18 mouse cellular contexts compared by ENCODE assay signal in the genomic region with DNA sequence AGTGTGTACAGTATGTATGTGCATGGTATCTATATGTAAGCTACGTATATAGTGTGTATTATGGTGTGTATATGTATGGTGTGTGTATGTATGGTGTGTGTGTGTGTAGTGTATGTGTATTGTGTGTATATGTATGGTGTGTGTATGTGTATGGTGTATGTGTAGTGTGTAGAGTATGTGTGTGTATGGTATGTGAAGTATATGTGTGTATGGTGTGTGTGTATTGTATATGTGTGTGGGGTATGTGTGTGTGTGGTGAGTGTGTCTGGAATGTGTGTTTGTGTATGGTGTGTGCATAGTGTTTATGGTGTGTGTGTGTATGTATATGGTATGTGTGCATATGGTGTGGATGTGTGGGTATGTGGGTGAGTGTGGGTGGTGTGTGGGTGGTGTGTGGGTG. TPM values are rescaled to one million over a fixed set of nuclear protein-coding genes. Genes with fewer than 3 reads are reported as not detected.
DNase-seq lines count a peak whose midpoint lies in the region; ATAC-seq and TF ChIP-seq lines count a peak whose summit lies in the region.
"Had no signal": no experiment of that assay in that cellular context is flagged by ENCODE, and none has a peak within 500 bp of the region (broad histone marks: within the 10 kb centered on the region; RNA-seq: fewer than 3 reads in every experiment).

No protein-coding gene starts in this region.

- TF ChIP-seq POLR2A in myocyte (IDR thresholded peaks at IDR 0.05; ENCODE audit: insufficient read length, low read depth), result no peak

- 0 out of 2 replicates have a peak, but pooled peaks have one; percentile 44 for ATAC-seq in embryonic facial prominence, embryonic 11.5 days (replicated peaks; ENCODE audit: insufficient number of reproducible peaks, low FRiP score, low TSS enrichment, low read depth)
- ATAC-seq in kidney, embryonic 16.5 days (ENCODE audit: low FRiP score, low TSS enrichment), result no peak
- peak; percentile 25; the same call in 1 of the 2 replicates for ATAC-seq in embryonic facial prominence, embryonic 12.5 days (ENCODE audit: insufficient number of reproducible peaks, insufficient read depth, low FRiP score, low TSS enrichment)
- ATAC-seq: forebrain, embryonic 14.5 days had no signal

- no peaks in the 10 kb centered on the region for H3K9me3 ChIP-seq in embryonic facial prominence, embryonic 11.5 days (replicated peaks; ENCODE audit: control insufficient read depth, low read length)
- no peaks in the 10 kb centered on the region for H3K9me3 ChIP-seq in embryonic facial prominence, embryonic 10.5 days
- H3K9me3 ChIP-seq in kidney, embryonic 16.5 days (ENCODE audit: low read length), result no peaks in the 10 kb centered on the region
- no peaks in the 10 kb centered on the region for H3K9me3 ChIP-seq in embryonic facial prominence, embryonic 12.5 days
- H3K9me3 ChIP-seq: heart, embryonic 10.5 days; kidney, embryonic 15.5 days; liver, embryonic 15.5 days had no signal

- no peak overlapping the region for H3K4me3 ChIP-seq in embryonic facial prominence, embryonic 11.5 days (ENCODE audit: low read depth, low read length)
- H3K4me3 ChIP-seq in embryonic facial prominence, embryonic 10.5 days, result no peak overlapping the region
- H3K4me3 ChIP-seq in kidney, embryonic 16.5 days (ENCODE audit: low read length), result no peak overlapping the region
- H3K4me3 ChIP-seq in embryonic facial prominence, embryonic 12.5 days, result no peak overlapping the region
- no peak overlapping the region for H3K4me3 ChIP-seq in myocyte
- H3K4me3 ChIP-seq in left cerebral cortex, adult 2 months, result no peak overlapping the region
- H3K4me3 ChIP-seq: heart, embryonic 10.5 days; kidney, embryonic 15.5 days; liver, embryonic 15.5 days; megakaryocyte, embryonic 14.5 days had no signal

- no peak overlapping the region for H3K9ac ChIP-seq in embryonic facial prominence, embryonic 11.5 days (replicated peaks; ENCODE audit: low read length)
- H3K9ac ChIP-seq in kidney, embryonic 16.5 days (replicated peaks; ENCODE audit: low read length), result no peak overlapping the region
- no peak overlapping the region for H3K9ac ChIP-seq in embryonic facial prominence, embryonic 12.5 days
- H3K9ac ChIP-seq: kidney, embryonic 15.5 days; liver, embryonic 15.5 days had no signal

- H3K27ac ChIP-seq in embryonic facial prominence, embryonic 11.5 days (replicated peaks; ENCODE audit: low read depth, low read length), result no peak overlapping the region
- H3K27ac ChIP-seq in embryonic facial prominence, embryonic 10.5 days (replicated peaks), result no peak overlapping the region
- H3K27ac ChIP-seq in kidney, embryonic 16.5 days (ENCODE audit: low read length), result 0 out of 2 replicates have a peak overlapping the region, but pooled peaks have one; percentile 14
- no peak overlapping the region for H3K27ac ChIP-seq in embryonic facial prominence, embryonic 12.5 days
- no peak overlapping the region for H3K27ac ChIP-seq in left cerebral cortex, adult 2 months
- H3K27ac ChIP-seq: heart, embryonic 10.5 days; liver, embryonic 15.5 days had no signal

- whole genome bisulfite sequencing in embryonic facial prominence, embryonic 11.5 days, result 91% methylated on average over 1 of the region's 1 CpGs
- 95% methylated on average over 1 of the region's 1 CpGs for WGBS in embryonic facial prominence, embryonic 10.5 days
- WGBS in kidney, embryonic 16.5 days, result 88% methylated on average over 1 of the region's 1 CpGs
- WGBS in embryonic facial prominence, embryonic 12.5 days, result 98% methylated on average over 1 of the region's 1 CpGs

- H3K4me2 ChIP-seq in embryonic facial prominence, embryonic 11.5 days (ENCODE audit: low read depth, low read length), result no peak overlapping the region
- no peak overlapping the region for H3K4me2 ChIP-seq in kidney, embryonic 16.5 days (replicated peaks; ENCODE audit: low read depth, low read length)
- no peak overlapping the region for H3K4me2 ChIP-seq in embryonic facial prominence, embryonic 12.5 days (replicated peaks)
- H3K4me2 ChIP-seq in myocyte (ENCODE audit: low read depth), result peak overlapping the region; percentile 76
- H3K4me2 ChIP-seq: kidney, embryonic 15.5 days; liver, embryonic 15.5 days had no signal

- no peak for TF ChIP-seq CTCF in left cerebral cortex, adult 2 months (IDR thresholded peaks at IDR 0.05)

- intact Hi-C loops in left cerebral cortex, adult 2 months (cut with DNase I), result no loop called here

- H3ac ChIP-seq in myocyte (ENCODE audit: control insufficient read depth, insufficient read length), result no peak overlapping the region

- no peaks in the 10 kb centered on the region for H3K4me1 ChIP-seq in embryonic facial prominence, embryonic 11.5 days (ENCODE audit: control insufficient read depth, insufficient read depth, low read length)
- peaks cover 21% of the 10 kb centered on the region for H3K4me1 ChIP-seq in embryonic facial prominence, embryonic 10.5 days
- peaks cover 7% of the 10 kb centered on the region for H3K4me1 ChIP-seq in kidney, embryonic 16.5 days (ENCODE audit: insufficient read depth, low read length)
- H3K4me1 ChIP-seq in embryonic facial prominence, embryonic 12.5 days, result peaks cover 20% of the 10 kb centered on the region
- H3K4me1 ChIP-seq: liver, embryonic 15.5 days; megakaryocyte, embryonic 14.5 days had no signal

- no peaks in the 10 kb centered on the region for H3K36me3 ChIP-seq in embryonic facial prominence, embryonic 11.5 days (replicated peaks; ENCODE audit: control insufficient read depth, insufficient read depth, low read depth, low read length)
- H3K36me3 ChIP-seq in embryonic facial prominence, embryonic 10.5 days (replicated peaks), result no peaks in the 10 kb centered on the region
- H3K36me3 ChIP-seq in kidney, embryonic 16.5 days (ENCODE audit: insufficient read depth, low read length), result no peaks in the 10 kb centered on the region
- no peaks in the 10 kb centered on the region for H3K36me3 ChIP-seq in embryonic facial prominence, embryonic 12.5 days
- H3K36me3 ChIP-seq in myocyte (ENCODE audit: control insufficient read depth, insufficient read depth), result no peaks in the 10 kb centered on the region
- H3K36me3 ChIP-seq: heart, embryonic 10.5 days; kidney, embryonic 15.5 days; liver, embryonic 15.5 days had no signal

- no peaks in the 10 kb centered on the region for H3K27me3 ChIP-seq in embryonic facial prominence, embryonic 11.5 days (ENCODE audit: control insufficient read depth, insufficient read depth, low read length)
- no peaks in the 10 kb centered on the region for H3K27me3 ChIP-seq in embryonic facial prominence, embryonic 10.5 days (replicated peaks; ENCODE audit: low read depth, poor library complexity, severe bottlenecking)
- no peaks in the 10 kb centered on the region for H3K27me3 ChIP-seq in kidney, embryonic 16.5 days (ENCODE audit: insufficient read depth, low read length)
- H3K27me3 ChIP-seq in embryonic facial prominence, embryonic 12.5 days, result no peaks in the 10 kb centered on the region
- no peaks in the 10 kb centered on the region for H3K27me3 ChIP-seq in myocyte (ENCODE audit: control insufficient read depth, insufficient read depth, insufficient read length)
- H3K27me3 ChIP-seq: CH12.LX; kidney, embryonic 15.5 days; liver, embryonic 15.5 days; megakaryocyte, embryonic 14.5 days had no signal

- no peak for DNase-seq in embryonic facial prominence, embryonic 11.5 days (ENCODE audit: low spot score)
- DNase-seq in embryonic facial prominence, embryonic 10.5 days (ENCODE audit: low spot score), result no peak
- DNase-seq in kidney, postnatal 4 days, result no peak
- DNase-seq in thymus, postnatal 14 days, result no peak
- no peak for DNase-seq in left cerebral cortex, adult 2 months (ENCODE audit: extremely low spot score in 1 of 2, low spot score in 2 of 2)
- DNase-seq: cerebellum, postnatal 36 days; thymus, adult 2 months had no signal

- H3K79me2 ChIP-seq in myocyte (ENCODE audit: control insufficient read depth, insufficient read depth), result no peaks in the 10 kb centered on the region

TF ChIP-seq in myocyte, 11 proteins besides CTCF, POLR2A, EP300 and RAD21:
- TF ChIP-seq E2F4 (IDR thresholded peaks at IDR 0.05; ENCODE audit: insufficient read depth) (no peak), CEBPB (IDR thresholded peaks at IDR 0.05; ENCODE audit: insufficient read depth, poor library complexity, severe bottlenecking) (no peak), SRF (IDR thresholded peaks at IDR 0.05; ENCODE audit: control insufficient read depth, insufficient read length, low read depth) (no peak), MAX (IDR thresholded peaks at IDR 0.05; ENCODE audit: low read depth) (no peak), POLR2AphosphoS2 (IDR thresholded peaks at IDR 0.05; ENCODE audit: insufficient read length, low read depth) (no peak), TCF3 (IDR thresholded peaks at IDR 0.05; ENCODE audit: insufficient read length, low read depth) (no peak), MYOG (IDR thresholded peaks at IDR 0.05; ENCODE audit: control insufficient read depth in 1 of 3, insufficient read depth in 1 of 3, insufficient read length in 2 of 3, low read depth in 2 of 3) (no peak), REST (IDR thresholded peaks at IDR 0.05; ENCODE audit: insufficient read depth, insufficient read length) (no peak), MYOD1 (IDR thresholded peaks at IDR 0.05; ENCODE audit: control insufficient read depth in 1 of 3, insufficient read length in 2 of 3, low read depth in 2 of 3) (no peak), USF1 (IDR thresholded peaks at IDR 0.05; ENCODE audit: low read depth) (no peak), TCF12 (IDR thresholded peaks at IDR 0.05; ENCODE audit: insufficient read depth, poor library complexity, severe bottlenecking) (no peak)

RNA-seq across cellular contexts. Expression of gene Upp2, which starts 23.0 kb away (rescaled TPM):
- polyA plus RNA-seq in embryonic facial prominence, embryonic 11.5 days (2014; fragmentation: Nextera tagmentation; extraction: Ambion mirVana), result 5.0 and 7.8 TPM in 2 replicates
- polyA plus RNA-seq in embryonic facial prominence, embryonic 10.5 days (2016; fragmentation: Nextera tagmentation; extraction: Ambion mirVana), result 4.6 and 6.3 TPM in 2 replicates
- 7.6 and 8.5 TPM in 2 replicates for polyA plus RNA-seq in kidney, embryonic 16.5 days (2015; fragmentation: Nextera tagmentation; extraction: Ambion mirVana)
- 10.8 and 12.9 TPM in 2 replicates for polyA plus RNA-seq in embryonic facial prominence, embryonic 12.5 days (2016; fragmentation: Nextera tagmentation; extraction: Ambion mirVana)
- 8.3 TPM for polyA plus RNA-seq in myocyte (2012; fragmentation: generic; extraction: Trizol)
- total RNA-seq in left cerebral cortex, adult 2 months (2021), result 10 to 100 TPM; 26.7 to 33.8 TPM
- total RNA-seq: CH12.LX; hematopoietic stem cell, adult 5-6 weeks; neutrophil, adult 5-6 weeks had no signal

RNA-seq across cellular contexts. Expression of gene Acvr1, which starts 23.1 kb away (rescaled TPM):
- 6.1 and 7.1 TPM in 2 replicates for polyA plus RNA-seq in embryonic facial prominence, embryonic 11.5 days (2014; fragmentation: Nextera tagmentation; extraction: Ambion mirVana)
- polyA plus RNA-seq in embryonic facial prominence, embryonic 10.5 days (2016; fragmentation: Nextera tagmentation; extraction: Ambion mirVana), result 3.7 and 4.3 TPM in 2 replicates
- 5.2 and 5.8 TPM in 2 replicates for polyA plus RNA-seq in kidney, embryonic 16.5 days (2015; fragmentation: Nextera tagmentation; extraction: Ambion mirVana)
- polyA plus RNA-seq in embryonic facial prominence, embryonic 12.5 days (2016; fragmentation: Nextera tagmentation; extraction: Ambion mirVana), result 7.9 and 8.1 TPM in 2 replicates
- 35.6 TPM for polyA plus RNA-seq in myocyte (2012; fragmentation: generic; extraction: Trizol)
- total RNA-seq in left cerebral cortex, adult 2 months (2021), result 10 to 100 TPM; 32.9 to 36.6 TPM
- total RNA-seq: CH12.LX; neutrophil, adult 5-6 weeks had no signal
